Mouse (Mus musculus) liver, adult 2 months (tissue): ENCODE results near the gene Etv5.

Source experiments
- CTCF ChIP-seq: fragments of 200-500 bp; IDR thresholded peaks from 2 replicates; pipeline ENCODE4 v1.5.1; 2011; ENCODE audit warnings: low read depth, low read length, control low read depth
- POLR2A ChIP-seq: fragments of 200-500 bp; IDR thresholded peaks from 2 replicates; pipeline ENCODE4 v1.6.1; 2011; ENCODE audit warnings: low read length, control low read depth; ENCODE audit not compliant: insufficient read depth; ENCODE audit errors: extremely low read depth

DNA sequence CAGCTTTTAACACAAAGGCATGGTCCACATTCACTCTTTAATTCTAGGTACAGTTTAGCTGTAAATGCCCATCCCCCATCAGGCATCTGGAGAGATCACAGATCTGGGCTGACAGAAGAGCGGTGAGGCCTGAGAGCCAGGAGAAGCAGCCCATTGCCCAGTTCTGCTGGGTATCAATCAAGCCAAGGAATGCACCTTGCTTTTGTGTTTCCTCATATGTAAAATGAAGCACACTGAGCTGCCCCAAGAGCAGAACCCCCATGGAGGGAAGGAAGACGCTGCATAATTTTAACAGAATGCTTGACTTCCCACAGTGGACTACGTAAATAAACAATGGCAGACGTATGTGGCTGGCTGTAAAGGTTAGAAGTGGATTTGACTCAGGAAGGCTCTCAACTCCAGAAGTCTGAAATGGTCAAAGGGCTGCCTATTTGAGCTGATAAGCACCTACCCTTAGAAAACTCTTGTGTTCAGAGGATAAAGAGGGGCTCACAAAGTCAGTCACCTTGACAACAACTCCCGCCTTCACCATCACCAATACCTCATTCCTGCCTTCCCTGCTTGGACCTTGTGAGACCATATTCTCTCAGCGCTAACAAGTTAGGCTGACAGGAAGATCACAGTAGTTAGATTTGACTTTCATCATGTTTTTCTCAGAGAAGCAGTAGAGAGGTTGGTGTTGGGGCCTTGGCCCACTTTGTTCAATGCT is 23.2 kb downstream of the Etv5 start:
- TF ChIP-seq CTCF (no peak), POLR2A (no peak)
